Mouse (Mus musculus) myocyte (in vitro differentiated cells): ENCODE measurements around the gene Pipox. TPM values are rescaled to one million over a fixed set of nuclear protein-coding genes. Genes with fewer than 3 reads are reported as not detected.

ENCODE experiments used
- H3K27me3 ChIP-seq: one replicate; pipeline ENCODE4 v1.6.1; 2011; ENCODE audit not compliant: control insufficient read depth, insufficient read depth, insufficient read length
- H3K36me3 ChIP-seq: one replicate; pipeline ENCODE4 v1.6.1; 2011; ENCODE audit not compliant: control insufficient read depth, insufficient read depth
- H3K4me2 ChIP-seq: one replicate; pipeline ENCODE4 v1.6.1; 2011; ENCODE audit warnings: low read depth, control low read depth
- H3K4me3 ChIP-seq: one replicate; pipeline ENCODE4 v1.5.1; 2011; ENCODE audit warnings: mild to moderate bottlenecking, control low read depth, moderate library complexity
- H3K79me2 ChIP-seq: one replicate; pipeline ENCODE4 v1.6.1; 2011; ENCODE audit not compliant: control insufficient read depth, insufficient read depth
- H3ac ChIP-seq: one replicate; pipeline ENCODE4 v1.6.1; 2011; ENCODE audit not compliant: control insufficient read depth, insufficient read length
- CEBPB ChIP-seq: IDR thresholded peaks from 2 replicates; pipeline ENCODE4 v1.6.1; 2011; ENCODE audit warnings: mild to moderate bottlenecking, moderate library complexity; ENCODE audit not compliant: poor library complexity, insufficient read depth, severe bottlenecking
- E2F4 ChIP-seq: IDR thresholded peaks from one replicate; pipeline ENCODE4 v1.6.1; 2011; ENCODE audit warnings: mild to moderate bottlenecking, control low read depth, moderate library complexity; ENCODE audit not compliant: insufficient read depth
- MAX ChIP-seq: IDR thresholded peaks from one replicate; pipeline ENCODE4 v1.6.1; 2011; ENCODE audit warnings: low read depth, mild to moderate bottlenecking, control low read depth
- MYOD1 ChIP-seq, 3 experiments: IDR thresholded peaks; one replicate each; pipeline ENCODE4 v1.6.1; 2011; ENCODE audit warnings: control low read depth in 2 of 3, low read depth in 2 of 3, mild to moderate bottlenecking in 2 of 3, moderate library complexity in 1 of 3; ENCODE audit not compliant: insufficient read length in 2 of 3, control insufficient read depth in 1 of 3
- MYOG ChIP-seq, 3 experiments: IDR thresholded peaks; one replicate each; pipeline ENCODE4 v1.6.1; 2011; ENCODE audit warnings: control low read depth in 2 of 3, low read depth in 2 of 3, mild to moderate bottlenecking in 2 of 3; ENCODE audit not compliant: insufficient read length in 2 of 3, control insufficient read depth in 1 of 3, insufficient read depth in 1 of 3
- POLR2A ChIP-seq: IDR thresholded peaks from one replicate; pipeline ENCODE4 v1.6.1; 2011; ENCODE audit warnings: low read depth, mild to moderate bottlenecking, control low read depth, moderate library complexity; ENCODE audit not compliant: insufficient read length
- POLR2AphosphoS2 ChIP-seq: IDR thresholded peaks from one replicate; pipeline ENCODE4 v1.6.1; 2011; ENCODE audit warnings: low read depth, control low read depth; ENCODE audit not compliant: insufficient read length
- REST ChIP-seq: IDR thresholded peaks from one replicate; pipeline ENCODE4 v1.6.1; 2011; ENCODE audit warnings: mild to moderate bottlenecking, control low read depth, moderate library complexity; ENCODE audit not compliant: insufficient read depth, insufficient read length
- SRF ChIP-seq: IDR thresholded peaks from one replicate; pipeline ENCODE4 v1.6.1; 2011; ENCODE audit warnings: low read depth; ENCODE audit not compliant: control insufficient read depth, insufficient read length
- TCF12 ChIP-seq: IDR thresholded peaks from one replicate; pipeline ENCODE4 v1.6.1; 2011; ENCODE audit warnings: mild to moderate bottlenecking, control low read depth; ENCODE audit not compliant: poor library complexity, insufficient read depth, severe bottlenecking
- TCF3 ChIP-seq: IDR thresholded peaks from one replicate; pipeline ENCODE4 v1.6.1; 2011; ENCODE audit warnings: low read depth, control low read depth; ENCODE audit not compliant: insufficient read length
- USF1 ChIP-seq: IDR thresholded peaks from one replicate; pipeline ENCODE4 v1.6.1; 2011; ENCODE audit warnings: low read depth, mild to moderate bottlenecking, control low read depth, moderate library complexity
- polyA plus RNA-seq: library from polyadenylated mRNA; unstranded; fragments of >200 nt; fragmentation: generic; extraction: Trizol; gene quantifications from one replicate; pipeline ENCODE4 v1.2.1, GENCODE M21; 2012; ENCODE audit warnings: missing spikeins

The Pipox gene
- polyA plus RNA-seq, 1 experiment, result not detected

DNA sequence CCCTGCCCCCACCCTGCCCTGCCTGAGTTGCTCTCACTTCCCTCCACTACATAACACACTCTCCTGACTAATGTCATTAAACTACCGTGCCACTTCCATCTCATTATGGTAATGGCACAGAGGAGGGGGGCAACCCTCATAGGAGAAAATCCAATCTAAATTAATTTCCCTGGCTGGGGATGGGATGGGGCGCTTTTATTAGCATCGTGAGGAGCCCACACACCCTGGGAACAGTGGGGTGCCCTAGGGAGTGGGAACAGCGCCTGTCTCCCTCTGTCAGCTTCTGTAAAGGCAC lies 50.0 kb downstream of the Pipox start:
- no peaks in the 10 kb centered on the region for H3K79me2 ChIP-seq
- TF ChIP-seq TCF12 (no peak), POLR2A (no peak), MYOD1 (IDR thresholded peaks at IDR 0.05; ENCODE audit: control insufficient read depth in 1 of 3, insufficient read length in 2 of 3, low read depth in 2 of 3) (no peak), USF1 (no peak), REST (no peak), SRF (no peak), E2F4 (no peak), CEBPB (no peak)
- H3K36me3 ChIP-seq, result peaks cover 35% of the 10 kb centered on the region
- H3ac ChIP-seq, result no peak overlapping the region
- H3K4me2 ChIP-seq, result no peak overlapping the region
- H3K4me3 ChIP-seq, result no peak overlapping the region
- no peaks in the 10 kb centered on the region for H3K27me3 ChIP-seq

DNA sequence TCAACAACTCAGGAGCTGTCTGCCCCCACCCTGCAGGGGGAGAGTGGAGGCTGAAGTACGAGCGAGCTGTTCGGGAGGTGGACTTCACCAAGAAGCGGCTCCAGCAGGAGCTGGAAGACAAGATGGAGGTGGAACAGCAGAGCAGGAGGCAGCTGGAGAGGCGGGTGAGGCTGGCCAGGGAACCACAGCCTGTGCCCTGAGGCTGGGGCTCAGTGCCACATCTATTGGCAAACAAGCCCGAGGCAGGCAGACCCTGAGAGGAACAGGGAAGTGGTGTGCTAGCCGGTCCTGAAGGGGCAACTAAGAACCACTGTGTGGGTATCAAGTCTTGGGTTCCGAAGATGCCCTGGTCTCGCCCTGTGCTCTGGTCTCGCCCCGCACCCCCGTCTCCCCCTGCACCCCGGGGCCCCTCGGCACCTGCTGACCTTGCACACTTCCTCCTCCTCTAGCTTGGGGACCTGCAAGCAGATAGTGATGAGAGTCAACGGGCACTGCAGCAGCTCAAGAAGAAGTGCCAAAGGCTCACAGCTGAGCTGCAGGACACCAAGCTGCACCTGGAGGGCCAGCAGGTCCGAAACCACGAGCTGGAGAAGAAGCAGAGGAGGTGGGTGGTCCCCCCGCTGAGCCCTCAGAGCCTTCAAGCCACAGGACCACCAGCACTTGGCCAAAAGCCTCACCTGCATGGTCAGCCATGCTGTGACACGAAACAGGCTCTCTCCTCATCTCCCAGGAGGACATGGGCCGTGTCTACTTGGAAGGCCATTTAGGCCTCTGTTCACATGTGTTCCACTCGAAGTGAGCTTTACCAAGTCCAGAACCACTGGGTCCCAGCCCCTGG lies 50.6 kb downstream of the Pipox start:
- no peak for TF ChIP-seq MYOD1 (IDR thresholded peaks at IDR 0.05; ENCODE audit: control insufficient read depth in 1 of 3, insufficient read length in 2 of 3, low read depth in 2 of 3)
- peak; percentile 27 for TF ChIP-seq POLR2AphosphoS2
- Histone ChIP-seq H3K36me3 (peaks cover 37% of the 10 kb centered on the region), H3K79me2 (no peaks in the 10 kb centered on the region), H3K27me3 (no peaks in the 10 kb centered on the region), H3K4me3 (no peak overlapping the region), H3ac (no peak overlapping the region), H3K4me2 (no peak overlapping the region)

DNA sequence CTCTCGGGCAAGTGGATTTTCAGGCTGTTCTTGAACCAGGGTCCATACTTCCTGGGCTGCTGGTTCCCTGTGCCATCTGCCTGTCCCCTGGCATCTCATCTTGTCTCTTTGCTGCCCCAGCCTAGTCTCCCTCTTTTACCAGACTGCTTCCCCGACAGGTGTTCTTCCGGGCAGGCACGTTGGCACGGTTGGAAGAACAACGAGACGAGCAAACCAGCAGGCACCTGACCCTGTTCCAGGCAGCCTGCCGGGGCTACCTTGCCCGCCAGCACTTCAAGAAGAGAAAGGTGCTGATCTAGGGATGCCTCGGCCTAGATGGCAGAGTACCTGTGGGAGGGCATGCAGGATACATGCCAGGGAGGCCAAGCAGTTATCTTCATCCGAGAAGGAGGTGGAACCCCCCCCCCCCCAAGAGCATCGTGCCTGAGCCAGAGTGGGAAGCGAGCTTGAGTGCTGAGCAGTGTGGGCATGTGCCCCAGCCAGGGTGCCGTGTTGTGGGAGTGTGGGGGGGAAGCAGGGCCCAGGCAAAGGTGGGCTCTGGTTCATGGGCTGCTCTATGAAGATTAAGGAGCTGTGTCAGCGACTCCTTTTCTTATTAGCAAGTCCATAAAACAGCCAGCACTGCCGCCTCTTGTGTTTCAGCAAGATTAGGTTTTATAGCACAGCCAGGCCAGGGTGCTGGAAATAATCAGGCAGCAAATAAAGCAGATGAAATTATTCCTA lies 53.2 kb downstream of the Pipox start:
- Histone ChIP-seq H3K4me2 (no peak overlapping the region), H3ac (no peak overlapping the region), H3K4me3 (no peak overlapping the region), H3K79me2 (no peaks in the 10 kb centered on the region), H3K36me3 (peaks cover 30% of the 10 kb centered on the region), H3K27me3 (no peaks in the 10 kb centered on the region)
- TF ChIP-seq SRF, result no peak
- no peak for TF ChIP-seq MAX
- no peak for TF ChIP-seq TCF3
- TF ChIP-seq USF1, result no peak
- no peak for TF ChIP-seq TCF12
- no peak for TF ChIP-seq REST
- TF ChIP-seq MYOG (IDR thresholded peaks at IDR 0.05; ENCODE audit: control insufficient read depth in 1 of 3, insufficient read depth in 1 of 3, insufficient read length in 2 of 3, low read depth in 2 of 3), result no peak
- no peak for TF ChIP-seq MYOD1 (IDR thresholded peaks at IDR 0.05; ENCODE audit: control insufficient read depth in 1 of 3, insufficient read length in 2 of 3, low read depth in 2 of 3)
- TF ChIP-seq E2F4, result no peak
- no peak for TF ChIP-seq POLR2AphosphoS2
- no peak for TF ChIP-seq CEBPB
- TF ChIP-seq POLR2A, result no peak

DNA sequence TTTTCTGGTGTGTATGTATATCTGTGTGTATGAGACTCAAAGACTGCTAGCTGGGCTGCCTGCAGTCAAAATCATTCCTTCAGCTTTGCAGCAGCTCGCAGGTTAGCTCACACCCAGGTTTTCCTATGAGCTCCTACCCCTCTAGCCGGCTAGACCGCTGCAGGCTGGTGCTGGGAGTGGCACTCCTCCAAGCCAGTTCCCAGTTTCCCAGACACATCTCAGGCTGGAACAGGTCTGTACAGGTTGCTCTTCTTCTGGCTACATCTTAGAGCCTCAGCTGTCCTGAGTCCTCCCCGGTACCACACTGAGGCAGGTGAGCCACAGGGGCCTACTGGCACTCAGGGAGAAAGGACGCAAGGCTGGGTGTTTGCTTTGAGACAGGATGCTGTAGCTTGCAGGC lies 56.0 kb downstream of the Pipox start:
- Histone ChIP-seq H3ac (no peak overlapping the region), H3K79me2 (no peaks in the 10 kb centered on the region), H3K4me3 (no peak overlapping the region), H3K36me3 (peaks cover 30% of the 10 kb centered on the region), H3K27me3 (no peaks in the 10 kb centered on the region), H3K4me2 (no peak overlapping the region)
- TF ChIP-seq POLR2A (no peak), POLR2AphosphoS2 (no peak), E2F4 (no peak), TCF12 (no peak)

DNA sequence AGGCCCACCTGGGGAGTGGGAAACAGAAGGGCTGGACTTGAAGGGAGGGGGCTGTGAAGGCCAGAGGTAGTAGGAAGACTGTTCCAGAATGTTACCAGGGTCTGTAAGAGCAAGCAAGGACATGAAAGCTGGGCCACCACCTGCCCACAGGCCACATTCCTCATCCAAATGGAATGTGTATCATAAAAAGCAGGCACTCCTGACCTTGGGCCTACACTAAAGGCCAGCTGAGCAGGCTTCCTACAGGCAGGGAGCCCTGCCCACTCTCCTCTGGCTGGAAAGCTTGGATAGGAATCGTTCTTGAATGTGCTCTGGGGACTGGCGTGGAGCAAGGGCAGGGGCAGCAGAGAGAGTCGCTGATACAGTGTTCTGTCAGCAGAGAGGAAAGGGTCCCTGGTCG lies 57.1 kb downstream of the Pipox start:
- Histone ChIP-seq H3K36me3 (peaks cover 32% of the 10 kb centered on the region), H3K4me2 (no peak overlapping the region), H3K27me3 (no peaks in the 10 kb centered on the region), H3K4me3 (no peak overlapping the region), H3ac (no peak overlapping the region), H3K79me2 (no peaks in the 10 kb centered on the region)
- TF ChIP-seq TCF3 (no peak), MYOG (IDR thresholded peaks at IDR 0.05; ENCODE audit: control insufficient read depth in 1 of 3, insufficient read depth in 1 of 3, insufficient read length in 2 of 3, low read depth in 2 of 3) (peak in 1 of 3 experiments; percentile 63), MYOD1 (IDR thresholded peaks at IDR 0.05; ENCODE audit: control insufficient read depth in 1 of 3, insufficient read length in 2 of 3, low read depth in 2 of 3) (peak in 2 of 3 experiments; percentile 64 to 74)
